Mouse (Mus musculus): Measurements from ENCODE around the gene Aqp3. TPM values are rescaled to one million over a fixed set of nuclear protein-coding genes. Genes with fewer than 3 reads are reported as not detected.

The Aqp3 gene
- total RNA-seq, 2 experiments from 2014 or later = not detected

DNA sequence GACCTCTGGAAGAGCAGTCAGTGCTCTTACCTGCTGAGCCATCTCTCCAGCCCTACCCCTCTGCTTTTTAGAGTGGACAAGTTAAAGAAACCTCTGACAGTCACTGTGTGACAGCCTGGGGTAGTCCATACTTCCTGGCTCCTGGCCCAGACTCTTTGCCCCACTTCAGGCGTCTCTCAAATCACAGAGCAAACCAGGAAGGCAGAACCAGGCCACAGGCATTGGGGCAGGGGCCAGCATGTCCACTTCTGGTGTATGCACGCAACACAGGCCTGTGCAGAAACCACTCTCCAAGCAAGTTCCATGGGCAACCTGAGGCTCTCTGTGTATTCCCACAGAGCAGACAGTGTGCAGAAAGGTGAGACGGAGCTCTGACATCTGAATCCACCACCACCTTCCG is 32.8 kb downstream of the Aqp3 start:
- no peak for ATAC-seq (replicated peaks; ENCODE audit: poor library complexity)

DNA sequence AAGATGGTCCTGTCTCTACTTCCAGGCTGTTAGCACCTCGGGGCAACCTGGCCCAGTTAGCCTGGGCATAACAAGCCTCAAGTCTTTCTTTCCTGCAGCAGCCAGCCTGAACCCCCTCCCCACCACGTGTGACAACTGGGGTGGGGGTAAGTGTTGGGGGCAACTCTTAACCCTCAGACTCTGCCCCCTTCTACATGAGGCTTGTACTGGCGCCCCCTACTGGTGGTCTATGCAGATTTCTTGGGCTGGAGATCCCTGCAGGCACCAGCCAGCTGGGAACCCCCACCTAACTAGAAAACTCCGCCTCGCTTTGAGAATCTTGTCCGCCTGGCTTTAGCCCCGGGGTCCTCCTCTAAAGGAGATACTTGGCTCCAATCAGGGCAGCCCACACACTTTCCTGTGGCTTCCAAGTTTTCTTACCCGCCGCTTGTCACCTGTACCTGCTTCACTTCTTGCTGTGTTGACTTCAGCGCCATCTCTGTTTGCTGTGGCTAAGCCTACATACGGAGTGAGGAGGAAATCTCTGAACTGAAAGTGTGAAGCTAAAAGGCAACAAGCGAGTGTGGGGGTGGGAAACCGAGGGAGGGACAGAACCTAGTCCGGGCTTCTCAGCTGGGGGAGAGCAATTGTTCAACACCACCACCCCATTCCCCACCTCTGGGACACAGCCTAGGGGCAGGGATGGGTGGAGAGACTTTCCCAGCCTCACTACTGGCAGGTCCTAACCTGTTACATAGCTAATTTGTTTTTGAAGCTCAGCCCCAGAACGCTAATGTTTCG is 33.9 kb downstream of the Aqp3 start:
- ATAC-seq (replicated peaks; ENCODE audit: poor library complexity) = peak; percentile 70

DNA sequence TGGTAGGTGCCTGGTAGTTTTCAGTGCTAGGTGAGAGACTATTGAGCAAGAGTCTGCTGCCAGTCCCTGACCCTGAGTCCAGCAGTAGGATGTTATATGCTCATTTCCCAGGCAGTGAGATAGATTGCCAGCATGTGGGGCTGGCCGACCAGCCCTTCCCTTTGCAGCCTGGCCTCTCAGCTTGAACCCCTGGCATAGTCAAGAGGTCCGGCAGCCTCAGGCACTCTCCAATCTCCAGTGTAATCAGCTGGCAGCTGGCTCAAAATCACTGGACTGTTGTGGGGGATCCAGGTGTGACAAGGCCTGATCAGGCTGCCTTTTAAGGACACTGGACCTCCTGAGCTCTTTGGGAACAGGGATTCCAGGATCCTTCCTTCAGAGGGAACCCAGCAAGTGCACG is 34.6 kb downstream of the Aqp3 start:
- ATAC-seq (replicated peaks; ENCODE audit: poor library complexity) = no peak

DNA sequence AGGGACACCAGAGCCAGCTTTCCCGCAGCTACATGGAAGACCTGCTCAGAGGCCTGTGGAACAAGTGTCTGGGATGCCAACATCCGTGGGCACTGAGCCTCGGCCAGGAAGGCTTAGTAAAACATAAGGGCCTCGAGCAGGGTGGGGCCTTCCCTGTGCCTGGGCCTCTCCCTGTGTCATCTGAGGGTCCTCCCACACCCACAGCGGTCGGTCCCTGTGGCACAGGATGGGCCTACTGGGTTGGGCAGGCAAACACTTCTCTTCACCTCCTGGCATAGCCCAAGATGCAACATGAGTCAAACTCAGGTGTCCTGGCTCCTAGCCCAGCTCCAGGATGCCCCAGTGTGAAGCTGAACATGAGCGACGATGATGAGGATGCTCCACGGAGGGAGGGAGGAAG is 40.6 kb downstream of the Aqp3 start:
- no peak for ATAC-seq (replicated peaks; ENCODE audit: poor library complexity)

DNA sequence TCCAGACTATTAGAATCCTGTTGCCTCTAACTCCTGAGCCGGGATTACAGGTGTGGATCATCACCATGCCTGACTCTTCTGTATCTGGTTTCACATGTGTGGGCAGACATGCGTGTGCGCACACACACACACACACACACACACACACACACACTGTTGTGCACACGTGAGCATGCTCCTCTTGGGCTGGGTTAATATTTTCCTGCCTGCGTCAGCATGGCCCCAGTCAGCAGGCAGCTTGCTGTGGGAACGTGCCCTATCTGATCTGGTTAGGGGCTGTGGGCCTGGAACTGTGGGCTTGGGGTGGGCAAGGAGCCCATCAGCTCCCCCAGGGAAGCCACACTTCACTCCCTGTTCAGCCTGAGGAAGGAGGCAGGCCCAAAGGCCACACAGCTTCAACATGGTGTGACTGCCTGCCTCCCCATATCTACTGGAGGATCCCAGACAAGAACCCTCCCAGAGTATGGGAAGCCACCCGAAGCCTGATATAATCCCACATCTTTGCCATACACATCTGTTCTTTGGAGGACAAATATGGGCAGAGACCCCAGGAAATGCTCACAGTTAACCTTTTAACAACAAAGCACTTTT is 41.1 kb downstream of the Aqp3 start:
- no peak for ATAC-seq (replicated peaks; ENCODE audit: poor library complexity)

DNA sequence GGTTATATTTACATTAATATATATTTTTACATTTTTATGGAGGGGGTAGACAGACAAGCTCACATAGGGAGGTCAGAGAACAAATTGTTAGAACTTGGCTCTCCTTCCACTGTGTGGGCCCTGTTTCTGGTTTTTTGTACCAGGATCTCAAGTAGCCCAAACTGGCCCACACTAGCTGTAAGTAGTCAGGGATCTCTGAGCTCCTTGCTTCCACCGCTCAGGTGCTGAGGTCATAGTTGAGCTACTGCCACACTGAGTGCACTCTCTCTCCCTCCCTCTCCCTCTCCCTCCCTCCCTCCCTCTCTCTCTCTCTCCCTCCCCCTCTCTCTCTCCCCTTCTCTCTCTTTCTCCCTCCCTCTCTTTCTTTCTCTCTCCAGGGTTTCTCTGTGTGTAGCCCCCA is 41.7 kb downstream of the Aqp3 start:
- ATAC-seq (replicated peaks; ENCODE audit: poor library complexity) = no peak

DNA sequence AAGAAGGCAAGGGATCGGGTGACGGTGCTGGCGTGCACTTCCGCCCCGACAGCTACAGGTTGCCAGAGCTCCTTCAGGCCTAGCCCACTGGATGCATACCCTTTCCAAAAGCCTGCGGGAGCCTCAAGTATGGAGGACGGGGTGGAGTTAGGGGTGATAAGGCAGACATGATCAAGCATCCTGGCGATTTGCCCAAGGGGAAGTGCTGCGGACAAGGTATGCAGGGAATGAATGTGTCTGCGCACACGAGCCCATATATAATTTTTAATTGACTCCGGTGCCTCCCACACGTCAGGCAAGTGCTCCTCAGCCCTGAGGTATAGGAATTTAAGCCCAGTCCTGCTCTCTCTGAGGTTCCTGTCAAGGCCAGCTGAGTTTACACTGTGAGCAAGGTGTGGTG is 42.9 kb downstream of the Aqp3 start:
- peak; percentile 52 for ATAC-seq (replicated peaks; ENCODE audit: poor library complexity)

DNA sequence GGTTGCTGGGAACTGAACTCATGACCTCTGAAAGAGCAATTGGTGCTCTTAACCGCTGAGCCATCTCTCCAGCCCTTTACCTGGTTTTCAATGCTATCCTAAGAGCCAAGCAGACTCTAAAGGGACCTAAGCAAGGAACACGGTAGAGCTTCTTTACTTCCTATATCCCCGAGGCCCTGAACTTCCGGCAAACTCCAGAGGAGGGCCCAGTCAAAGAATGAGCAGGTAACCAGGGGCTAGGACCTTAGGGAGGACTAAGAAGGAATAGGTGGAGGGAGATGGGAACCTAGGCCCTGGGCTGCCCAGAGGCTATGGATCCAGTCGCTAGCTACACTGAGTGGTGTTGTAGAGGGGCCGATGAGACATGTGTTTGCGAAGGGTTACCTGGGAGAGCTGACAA is 46.2 kb downstream of the Aqp3 start:
- ATAC-seq (replicated peaks; ENCODE audit: poor library complexity) = no peak

DNA sequence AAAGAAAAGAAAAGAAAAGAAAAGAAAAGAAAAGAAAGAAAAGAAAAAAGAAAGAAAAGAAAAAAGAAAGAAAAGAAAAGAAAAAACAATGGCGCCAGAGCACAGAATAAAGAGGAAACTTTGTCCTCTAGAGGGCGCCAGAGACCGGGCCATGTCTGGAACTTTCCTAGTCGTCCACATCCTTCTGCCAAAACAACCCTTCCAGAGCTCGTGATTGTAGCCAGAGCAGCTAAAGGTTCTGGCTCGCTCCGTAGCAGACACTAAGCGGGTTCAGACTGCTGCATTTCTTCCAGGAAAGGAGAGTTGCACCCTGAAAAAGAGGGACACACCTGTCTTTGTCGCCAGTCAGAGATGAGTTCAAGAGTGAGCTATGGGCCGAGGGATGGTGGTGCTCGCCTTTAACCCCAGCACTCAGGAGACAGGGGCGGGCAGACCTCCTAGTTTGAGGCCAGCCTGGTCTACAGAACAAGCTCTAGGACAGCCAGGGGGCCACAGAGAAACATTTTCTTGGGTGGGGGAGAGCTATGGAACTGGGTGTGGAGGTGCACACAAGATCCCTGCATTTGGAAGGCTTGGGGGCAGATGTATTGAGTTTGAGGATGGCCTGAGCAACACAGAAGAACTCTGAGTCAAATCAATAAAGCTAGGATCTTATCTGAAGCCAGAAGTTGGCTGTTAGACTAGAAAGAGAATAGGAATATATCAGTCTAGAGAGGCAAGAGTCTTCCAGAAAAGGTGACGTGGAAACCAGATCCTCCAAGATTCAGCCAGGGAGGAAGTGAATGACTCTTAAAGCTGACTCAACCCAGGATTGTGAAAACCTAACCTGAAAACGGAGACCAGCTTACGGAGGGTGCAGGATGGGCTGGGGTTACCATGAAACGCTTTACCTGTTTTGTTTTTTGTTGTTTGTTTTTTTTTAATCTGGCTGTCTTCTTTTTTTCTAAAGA is 47.0 kb downstream of the Aqp3 start:
- ATAC-seq (replicated peaks; ENCODE audit: poor library complexity) = peak; percentile 91

DNA sequence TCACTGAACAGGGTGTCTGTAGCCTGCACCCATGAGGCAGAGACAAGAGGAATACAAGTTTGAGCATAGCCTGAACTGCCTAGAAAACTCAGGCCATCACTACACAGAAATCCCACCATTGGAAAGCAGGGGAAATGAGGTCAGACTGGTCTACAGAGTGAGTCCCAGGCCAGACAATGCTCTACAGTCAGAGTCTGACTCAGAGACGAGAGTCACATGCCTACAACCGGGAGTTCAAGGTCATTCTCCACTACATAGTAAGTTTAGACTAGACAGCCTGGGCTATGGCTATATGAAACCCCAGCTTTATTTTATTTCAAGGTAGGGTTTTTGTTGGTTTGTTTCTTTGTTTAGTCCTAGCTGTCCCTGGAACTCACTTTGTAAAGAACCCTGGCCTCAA is 49.1 kb downstream of the Aqp3 start:
- no peak for ATAC-seq (replicated peaks; ENCODE audit: poor library complexity)

DNA sequence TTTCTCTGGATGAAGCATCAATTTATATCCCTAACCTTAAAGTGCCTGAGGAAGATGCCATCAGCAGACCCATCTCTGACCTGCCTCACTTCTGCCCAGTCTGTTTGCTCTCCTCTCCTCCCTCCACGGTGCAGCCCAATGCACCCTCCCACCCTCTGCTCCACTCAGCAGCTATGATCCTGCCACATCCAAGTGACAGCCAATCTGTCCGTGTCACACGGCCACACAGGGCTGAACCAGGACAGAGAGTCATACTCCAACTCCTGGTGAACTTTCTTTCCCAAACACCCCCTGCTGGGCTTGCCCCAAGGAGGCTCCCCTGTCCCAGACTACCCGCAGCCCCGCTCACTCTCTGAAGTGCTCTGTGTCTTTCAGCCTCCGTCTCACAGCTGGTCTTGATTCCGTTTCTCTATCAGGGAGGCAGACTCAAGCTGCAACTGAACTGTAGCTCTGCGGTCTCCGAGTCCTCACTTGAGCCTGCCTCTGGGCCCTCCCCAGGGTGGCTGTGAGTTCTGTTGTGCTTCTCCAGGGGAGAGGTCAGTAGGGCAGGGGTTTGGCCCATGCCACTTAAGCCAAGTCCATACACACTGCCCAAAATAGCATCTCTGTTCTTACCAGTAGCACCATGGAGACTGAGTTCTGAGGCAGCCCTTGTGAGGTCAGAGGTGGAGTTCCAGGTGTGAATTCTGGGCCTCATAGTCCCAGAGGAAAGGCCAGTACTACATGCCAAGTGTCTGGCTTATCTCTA is 50.3 kb downstream of the Aqp3 start, which contains the start of gene Aqp7:
TSS of gene Aqp7 (minus strand) at position 616 of the 748 bp plus-strand sequence.
- ATAC-seq (replicated peaks; ENCODE audit: poor library complexity) = no peak

DNA sequence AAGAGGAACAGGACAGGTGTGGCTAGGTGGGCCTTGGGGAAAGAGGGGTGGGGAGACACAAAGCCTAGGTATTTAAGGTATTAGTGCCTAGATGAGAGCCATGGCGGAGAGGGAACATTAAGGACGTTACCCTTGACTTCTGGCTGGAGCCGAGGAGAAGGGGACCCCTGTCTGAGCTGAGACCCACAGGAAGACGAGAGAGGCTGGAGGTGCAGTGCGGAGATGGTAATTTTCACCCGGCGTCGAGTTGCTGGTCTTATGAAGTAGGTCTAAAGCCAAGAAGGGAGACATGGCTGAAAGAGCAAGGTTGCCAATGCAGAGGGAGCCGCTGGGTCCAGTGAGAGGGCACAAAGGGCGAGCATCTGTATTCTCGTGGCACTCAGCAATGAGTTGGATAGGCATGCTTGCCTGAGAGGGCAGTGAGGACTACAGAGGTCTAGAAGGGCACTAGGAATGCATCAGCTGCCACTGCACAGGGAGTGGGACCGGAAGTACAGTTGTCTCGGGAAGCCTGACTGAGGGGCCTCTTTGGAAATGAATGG is 51.7 kb downstream of the Aqp3 start:
- ATAC-seq (replicated peaks; ENCODE audit: poor library complexity) = no peak

DNA sequence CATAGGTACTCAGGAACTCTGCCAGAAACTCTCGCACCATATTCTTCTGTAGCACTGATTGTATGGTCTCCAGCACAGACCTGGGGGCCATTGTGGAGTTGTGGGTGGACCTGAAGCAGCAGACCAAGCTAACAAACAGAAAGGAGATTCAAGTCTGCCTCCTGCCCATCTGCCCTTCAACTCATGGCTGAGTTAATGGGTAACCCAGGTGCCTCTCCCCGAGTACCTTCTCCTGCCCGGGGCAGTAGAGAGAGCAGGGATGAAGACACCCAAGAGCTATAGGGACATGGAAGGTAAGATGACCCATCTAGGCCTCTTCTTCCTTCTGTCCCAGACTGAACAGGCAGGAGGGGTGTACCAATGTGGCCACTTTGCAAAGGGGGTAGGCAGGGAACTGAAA is 52.7 kb downstream of the Aqp3 start:
- ATAC-seq (replicated peaks; ENCODE audit: poor library complexity) = no peak

DNA sequence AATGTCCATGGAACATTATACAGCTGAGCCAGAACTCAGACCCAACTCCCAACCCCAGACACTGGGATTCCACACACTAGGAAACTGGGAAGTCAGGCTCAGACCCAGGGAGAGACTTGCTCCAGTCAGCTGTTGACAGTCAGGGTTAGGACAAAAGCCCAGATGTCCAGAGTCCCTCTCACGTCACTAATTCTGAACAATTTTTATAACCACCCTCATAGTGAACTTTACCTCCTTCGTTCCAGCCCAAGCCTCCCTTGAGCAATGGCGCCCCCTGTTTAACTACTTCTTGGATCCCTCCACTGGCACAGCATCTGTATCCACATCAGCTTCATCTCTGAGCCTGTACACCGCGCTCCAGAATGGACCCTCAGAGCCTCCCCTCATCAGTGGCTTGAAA is 54.0 kb downstream of the Aqp3 start:
- no peak for ATAC-seq (replicated peaks; ENCODE audit: poor library complexity)

DNA sequence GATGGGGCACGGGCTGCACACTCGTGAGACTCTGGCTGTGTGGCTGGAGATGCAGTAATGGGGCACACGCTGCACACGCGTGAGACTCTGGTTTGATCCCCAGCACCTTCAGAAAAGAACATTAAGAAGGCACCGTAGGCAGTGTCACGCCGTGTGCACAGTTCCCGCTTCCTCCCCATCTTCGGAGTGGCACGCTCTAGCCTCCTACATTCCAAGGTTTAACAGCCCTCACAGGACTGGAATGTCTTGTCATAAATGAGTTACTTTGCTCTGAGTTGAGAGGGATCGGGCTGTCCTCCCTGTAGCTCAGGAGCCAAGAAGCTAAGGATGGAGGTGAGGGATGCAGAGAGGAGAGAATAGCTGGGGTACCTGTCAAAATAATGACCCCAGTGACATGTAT is 55.1 kb downstream of the Aqp3 start:
- no peak for ATAC-seq (replicated peaks; ENCODE audit: poor library complexity)

Other genes with a start within 250 kb of the Aqp3 start
- gene B4galt1, start 244.2 kb downstream of the Aqp3 start, total RNA-seq (2015) = 69.8 and 71.5 TPM in 2 replicates
- gene B4galt1, start 244.2 kb downstream of the Aqp3 start, total RNA-seq (2017) = 41.2 and 46.5 TPM in 2 replicates
- gene Spink4, start 178.1 kb downstream of the Aqp3 start, total RNA-seq (2015) = not detected in 2 replicates
- gene Spink4, start 178.1 kb downstream of the Aqp3 start, total RNA-seq (2017) = not detected in 2 replicates
- 163 and 167 TPM in 2 replicates for gene Bag1, start 149.9 kb downstream of the Aqp3 start, total RNA-seq (2015)
- 361 and 403 TPM in 2 replicates for gene Bag1, start 149.9 kb downstream of the Aqp3 start, total RNA-seq (2017)
- gene Chmp5, start 149.8 kb downstream of the Aqp3 start, total RNA-seq (2015) = 52.0 and 55.4 TPM in 2 replicates
- 81.4 and 87.2 TPM in 2 replicates for gene Chmp5, start 149.8 kb downstream of the Aqp3 start, total RNA-seq (2017)
- gene Nfx1, start 127.3 kb downstream of the Aqp3 start, total RNA-seq (2015) = 47.5 and 51.8 TPM in 2 replicates
- gene Nfx1, start 127.3 kb downstream of the Aqp3 start, total RNA-seq (2017) = 70.5 and 71.5 TPM in 2 replicates
- 0.20 TPM in 1 of 2 replicates, not detected in the other for gene Aqp7, start 50.0 kb downstream of the Aqp3 start, total RNA-seq (2015)
- gene Aqp7, start 50.0 kb downstream of the Aqp3 start, total RNA-seq (2017) = not detected in 2 replicates
- 20.3 and 22.8 TPM in 2 replicates for gene Nol6, start 26.3 kb upstream of the Aqp3 start, total RNA-seq (2015)
- 20.5 and 22.4 TPM in 2 replicates for gene Nol6, start 26.3 kb upstream of the Aqp3 start, total RNA-seq (2017)
- gene Ube2r2, start 37.6 kb upstream of the Aqp3 start, total RNA-seq (2015) = 131 and 149 TPM in 2 replicates
- 29.9 and 33.4 TPM in 2 replicates for gene Ube2r2, start 37.6 kb upstream of the Aqp3 start, total RNA-seq (2017)
- gene Ubap2, start 177.0 kb upstream of the Aqp3 start, total RNA-seq (2015) = 63.9 and 73.0 TPM in 2 replicates
- 21.0 and 22.8 TPM in 2 replicates for gene Ubap2, start 177.0 kb upstream of the Aqp3 start, total RNA-seq (2017)
- 32.5 and 38.9 TPM in 2 replicates for gene Dcaf12, start 216.7 kb upstream of the Aqp3 start, total RNA-seq (2015)
- gene Dcaf12, start 216.7 kb upstream of the Aqp3 start, total RNA-seq (2017) = 28.5 and 31.3 TPM in 2 replicates

Measured in megakaryocyte progenitor cell, adult 5-6 weeks (primary cell).